Mouse (Mus musculus) embryonic facial prominence, embryonic 14.5 days (tissue): Measurements from ENCODE around the gene Arrdc2. TPM values are rescaled to one million over a fixed set of nuclear protein-coding genes. Genes with fewer than 3 reads are reported as not detected.

Experiments used
- ATAC-seq: fragments of 200-750 bp; cut with Nextera tagmentation; 2 replicates; pipeline ENCODE4 v1.8.0; 2017; ENCODE audit warnings: low read depth, moderate number of reproducible peaks, moderate TSS enrichment
- DNase-seq: peaks from one replicate; pipeline ENCODE4 v3.0.0-alpha.2; 2015; ENCODE audit warnings: low spot score
- H3K27ac ChIP-seq: fragments of 300-500 bp; sonication (generic); replicated peaks from 2 replicates; pipeline ENCODE4 v1.5.1; 2014; ENCODE audit warnings: low read depth, mild to moderate bottlenecking, low read length, moderate library complexity
- H3K27me3 ChIP-seq: fragments of 300-500 bp; sonication (generic); replicated peaks from 2 replicates; pipeline ENCODE4 v1.6.1; 2014; ENCODE audit warnings: low read length; ENCODE audit not compliant: control insufficient read depth, insufficient read depth
- H3K36me3 ChIP-seq: fragments of 300-500 bp; sonication (generic); 2 replicates; pipeline ENCODE4 v1.6.1; 2014; ENCODE audit warnings: low read length, mixed read lengths; ENCODE audit not compliant: control insufficient read depth, insufficient read depth
- H3K4me1 ChIP-seq: fragments of 300-500 bp; sonication (generic); 2 replicates; pipeline ENCODE4 v1.6.1; 2014; ENCODE audit warnings: antibody characterized with exemption, low read length; ENCODE audit not compliant: control insufficient read depth, insufficient read depth
- H3K4me2 ChIP-seq: fragments of 300-500 bp; sonication (generic); 2 replicates; pipeline ENCODE4 v1.6.1; 2014; ENCODE audit warnings: low read depth, mild to moderate bottlenecking, low read length, moderate library complexity, mixed read lengths
- H3K4me3 ChIP-seq: fragments of 300-500 bp; sonication (generic); 2 replicates; pipeline ENCODE4 v1.5.1; 2014; ENCODE audit warnings: low read depth, mild to moderate bottlenecking, low read length
- H3K9ac ChIP-seq: fragments of 300-500 bp; sonication (generic); 2 replicates; pipeline ENCODE4 v1.6.1; 2014; ENCODE audit warnings: low read depth, mild to moderate bottlenecking, low read length, moderate library complexity, mixed read lengths
- H3K9me3 ChIP-seq: fragments of 300-500 bp; sonication (generic); 2 replicates; pipeline ENCODE4 v1.6.1; 2016; ENCODE audit warnings: low read length; ENCODE audit not compliant: control insufficient read depth
- WGBS: fragments of 180-500 bp; shearing (Covaris S2); extraction: QIAGEN DNeasy Blood & Tissue Kit; methylation state at CpG from one replicate; pipeline ENCODE4 v1.1.7; 2014; 5-methylcytosine and 5-hydroxymethylcytosine counted together
- polyA plus RNA-seq: library from polyadenylated mRNA; unstranded; fragments of >200 nt; fragmentation: Nextera tagmentation; extraction: Ambion mirVana; gene quantifications from 2 replicates; pipeline ENCODE4 v1.2.1, GENCODE M21; 2014

The Arrdc2 gene
- polyA plus RNA-seq, 1 experiment from 2014 or later, result 5.4 TPM

GRCm38 (mm10) chr8:70840590-70840989 is 1.1 kb upstream of the Arrdc2 start:
- no peak overlapping the region for H3K4me3 ChIP-seq
- H3K36me3 ChIP-seq, result 0 out of 2 replicates have a peak, but pooled peaks cover 5% of the 10 kb centered on the region
- ATAC-seq, result no peak
- no peaks in the 10 kb centered on the region for H3K27me3 ChIP-seq
- 63% methylated on average over 10 of the region's 10 CpGs for WGBS
- H3K9me3 ChIP-seq, result no peaks in the 10 kb centered on the region
- H3K9ac ChIP-seq, result no peak overlapping the region
- H3K4me1 ChIP-seq, result no peaks in the 10 kb centered on the region
- H3K27ac ChIP-seq, result peak overlapping the region; percentile 67; the same call in 1 of the 2 replicates
- H3K4me2 ChIP-seq, result no peak overlapping the region
- DNase-seq, result no peak

GRCm38 (mm10) chr8:70838654-70839407 is 689 bp downstream of the Arrdc2 start:
- 0 out of 2 replicates have a peak, but pooled peaks cover 12% of the 10 kb centered on the region for H3K36me3 ChIP-seq
- peak overlapping the region; percentile 71 for H3K27ac ChIP-seq
- 5% methylated on average over 23 of the region's 66 CpGs for WGBS
- peak; percentile 24 for ATAC-seq
- peak overlapping the region; percentile 64 for H3K4me3 ChIP-seq
- no peak for DNase-seq
- H3K4me1 ChIP-seq, result no peaks in the 10 kb centered on the region
- H3K4me2 ChIP-seq, result peak overlapping the region; percentile 83
- no peaks in the 10 kb centered on the region for H3K27me3 ChIP-seq
- H3K9me3 ChIP-seq, result no peaks in the 10 kb centered on the region
- peak overlapping the region; percentile 82 for H3K9ac ChIP-seq

GRCm38 (mm10) chr8:70836666-70837065 is 2.9 kb downstream of the Arrdc2 start:
- Histone ChIP-seq H3K27me3 (no peaks in the 10 kb centered on the region), H3K4me3 (no peak overlapping the region), H3K9ac (no peak overlapping the region), H3K9me3 (no peaks in the 10 kb centered on the region), H3K27ac (no peak overlapping the region), H3K4me1 (no peaks in the 10 kb centered on the region), H3K36me3 (0 out of 2 replicates have a peak, but pooled peaks cover 12% of the 10 kb centered on the region), H3K4me2 (no peak overlapping the region)
- DNase-seq, result no peak
- no peak for ATAC-seq
- WGBS, result 90% methylated on average over 12 of the region's 12 CpGs

- 84% methylated on average over 2 of the region's 3 CpGs for WGBS
- Histone ChIP-seq H3K4me3 (no peak overlapping the region), H3K9me3 (no peaks in the 10 kb centered on the region), H3K36me3 (0 out of 2 replicates have a peak, but pooled peaks cover 12% of the 10 kb centered on the region), H3K27ac (no peak overlapping the region), H3K27me3 (no peaks in the 10 kb centered on the region), H3K9ac (no peak overlapping the region), H3K4me2 (no peak overlapping the region), H3K4me1 (no peaks in the 10 kb centered on the region)
- DNase-seq (no peak), ATAC-seq (no peak)
These were observed 5.4 kb downstream of the Arrdc2 start for GRCm38 (mm10) chr8:70834071-70834470.

GRCm38 (mm10) chr8:70833520-70833919 is 6.0 kb downstream of the Arrdc2 start:
- ATAC-seq (no peak), DNase-seq (no peak)
- Histone ChIP-seq H3K4me2 (no peak overlapping the region), H3K4me3 (no peak overlapping the region), H3K4me1 (no peaks in the 10 kb centered on the region), H3K27ac (no peak overlapping the region), H3K9me3 (no peaks in the 10 kb centered on the region), H3K9ac (peak overlapping the region; percentile 25; the same call in 1 of the 2 replicates), H3K36me3 (0 out of 2 replicates have a peak, but pooled peaks cover 12% of the 10 kb centered on the region), H3K27me3 (no peaks in the 10 kb centered on the region)
- WGBS, result 55% methylated on average over 11 of the region's 15 CpGs

GRCm38 (mm10) chr8:70833018-70833482 is 6.5 kb downstream of the Arrdc2 start:
- Histone ChIP-seq H3K36me3 (0 out of 2 replicates have a peak, but pooled peaks cover 12% of the 10 kb centered on the region), H3K27ac (no peak overlapping the region), H3K4me1 (no peaks in the 10 kb centered on the region), H3K9me3 (no peaks in the 10 kb centered on the region), H3K9ac (peak overlapping the region; percentile 25; the same call in 1 of the 2 replicates), H3K4me3 (no peak overlapping the region), H3K4me2 (no peak overlapping the region), H3K27me3 (no peaks in the 10 kb centered on the region)
- DNase-seq (no peak), ATAC-seq (no peak)
- WGBS, result 49% methylated on average over 9 of the region's 9 CpGs

- Histone ChIP-seq H3K9me3 (no peaks in the 10 kb centered on the region), H3K9ac (no peak overlapping the region), H3K4me3 (no peak overlapping the region), H3K4me1 (no peaks in the 10 kb centered on the region), H3K27ac (no peak overlapping the region), H3K27me3 (no peaks in the 10 kb centered on the region), H3K4me2 (no peak overlapping the region), H3K36me3 (0 out of 2 replicates have a peak, but pooled peaks cover 12% of the 10 kb centered on the region)
- no peak for DNase-seq
- no peak for ATAC-seq
- 56% methylated on average over 11 of the region's 11 CpGs for WGBS
These were observed 7.1 kb downstream of the Arrdc2 start for GRCm38 (mm10) chr8:70832371-70832770.

- H3K9me3 ChIP-seq, result peaks cover 5% of the 10 kb centered on the region; the same call in 1 of the 2 replicates
These were observed 8.0 kb downstream of the Arrdc2 start for GRCm38 (mm10) chr8:70831517-70831916.

More at GRCm38 (mm10) chr8:70831517-70831916, 8.0 kb downstream of the Arrdc2 start:
- DNase-seq, result no peak
- no peaks in the 10 kb centered on the region for H3K27me3 ChIP-seq
- H3K27ac ChIP-seq, result no peak overlapping the region
- H3K36me3 ChIP-seq, result 0 out of 2 replicates have a peak, but pooled peaks cover 12% of the 10 kb centered on the region
- ATAC-seq, result no peak
- H3K9ac ChIP-seq, result no peak overlapping the region
- 83% methylated on average over 8 of the region's 8 CpGs for WGBS
- no peak overlapping the region for H3K4me3 ChIP-seq
- H3K4me2 ChIP-seq, result no peak overlapping the region
- no peaks in the 10 kb centered on the region for H3K4me1 ChIP-seq
